In the genomic region with DNA sequence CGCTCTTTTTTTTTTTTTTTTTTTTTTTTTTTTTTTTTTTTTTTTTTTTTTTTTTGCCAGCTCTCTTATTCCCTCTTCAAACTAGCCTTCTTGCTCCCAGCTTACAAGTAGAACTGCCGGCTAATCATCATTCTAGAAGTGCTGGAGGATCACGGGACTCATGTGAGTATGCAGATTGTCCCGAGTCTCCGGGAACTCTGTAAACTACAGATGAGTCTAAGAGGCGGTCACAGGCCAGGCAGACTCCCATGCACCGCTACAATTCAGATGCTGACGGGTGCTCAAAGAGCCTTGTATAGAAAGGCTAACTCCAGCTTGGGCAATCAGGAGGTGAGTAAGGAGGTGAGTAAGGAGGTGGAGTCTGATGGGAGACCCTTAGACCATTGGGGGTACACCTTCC, we compare ENCODE assay signal across 17 mouse cellular contexts. TPM values are rescaled to one million over a fixed set of nuclear protein-coding genes. Genes with fewer than 3 reads are reported as not detected.
"Had no signal": no experiment of that assay in that cellular context is flagged by ENCODE, and none has a peak within 500 bp of the region (broad histone marks: within the 10 kb centered on the region; RNA-seq: fewer than 3 reads in every experiment).

No protein-coding gene starts in this region.

- H3K4me3 ChIP-seq: lung, embryonic 15.5 days; megakaryocyte, embryonic 14.5 days; midbrain, embryonic 13.5 days; midbrain, embryonic 15.5 days; neural tube, embryonic 12.5 days; stomach, embryonic 15.5 days had no signal

- H3K4me1 ChIP-seq: lung, embryonic 15.5 days; megakaryocyte, embryonic 14.5 days; midbrain, embryonic 13.5 days; midbrain, embryonic 15.5 days; neural tube, embryonic 12.5 days; stomach, embryonic 15.5 days had no signal

- DNase-seq: liver, postnatal 0 days; lung, adult 2 months; lung, postnatal 4 days; right cerebral cortex, postnatal 14 days; thymus, adult 2 months; thymus, postnatal 25 days had no signal

- H3K27ac ChIP-seq: lung, embryonic 15.5 days; midbrain, embryonic 13.5 days; midbrain, embryonic 15.5 days; neural tube, embryonic 12.5 days; stomach, embryonic 15.5 days; stomach, postnatal 0 days had no signal

- H3K36me3 ChIP-seq: lung, embryonic 15.5 days; midbrain, embryonic 13.5 days; midbrain, embryonic 15.5 days; neural tube, embryonic 12.5 days; stomach, embryonic 15.5 days had no signal

- ATAC-seq: liver, postnatal 0 days; lung, postnatal 0 days; midbrain, embryonic 13.5 days; midbrain, embryonic 15.5 days had no signal

- H3K9me3 ChIP-seq: lung, embryonic 15.5 days; midbrain, embryonic 13.5 days; midbrain, embryonic 15.5 days; neural tube, embryonic 12.5 days; stomach, embryonic 15.5 days had no signal

- H3K4me2 ChIP-seq: lung, embryonic 15.5 days; midbrain, embryonic 11.5 days; midbrain, embryonic 13.5 days; midbrain, embryonic 15.5 days; neural tube, embryonic 12.5 days; stomach, embryonic 15.5 days had no signal

- H3K27me3 ChIP-seq: lung, embryonic 15.5 days; midbrain, embryonic 13.5 days; midbrain, embryonic 15.5 days; neural tube, embryonic 12.5 days; stomach, embryonic 15.5 days had no signal

- H3K9ac ChIP-seq: liver, postnatal 0 days; lung, embryonic 15.5 days; midbrain, embryonic 13.5 days; midbrain, embryonic 15.5 days; neural tube, embryonic 12.5 days; stomach, embryonic 15.5 days had no signal

RNA-seq across cellular contexts. Expression of gene Tead4, which starts 15.0 kb away (rescaled TPM):
- total RNA-seq: monocyte, adult 5-6 weeks; neutrophil, adult 5-6 weeks had no signal

RNA-seq across cellular contexts. Expression of gene Tex52, which starts 59.7 kb away (rescaled TPM):
- total RNA-seq: monocyte, adult 5-6 weeks; neutrophil, adult 5-6 weeks had no signal
- polyA plus RNA-seq: liver, postnatal 0 days had no signal
